Mouse (Mus musculus): ENCODE measurements at regions not wholly inside any gene's neighbourhood (a gene's known extent, or its start where the extent isn't known, plus 50 kb on each side); places are given as distances from the start of the nearest gene placed in this dataset.

DNA sequence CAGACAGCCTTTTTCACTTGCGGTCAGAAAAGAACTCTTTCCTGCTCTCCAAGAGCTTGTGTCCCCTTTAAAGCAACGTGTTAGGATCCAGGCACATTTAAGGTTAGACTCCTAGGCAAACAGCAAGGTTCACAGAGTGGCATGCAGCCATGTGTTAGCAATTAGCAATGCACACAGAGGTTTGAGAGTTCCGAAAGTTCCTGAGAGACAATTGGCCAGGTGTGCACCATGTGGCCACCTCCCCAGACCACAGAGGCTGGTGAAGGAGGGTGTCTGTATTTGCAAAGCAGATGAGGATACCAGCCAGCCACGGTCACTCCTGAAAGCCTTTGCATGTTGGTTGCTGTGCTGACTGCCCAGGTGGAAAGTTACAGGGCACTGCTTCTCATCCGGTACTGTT is 240.6 kb downstream of the H2al1j start:
- no peak for DNase-seq (ENCODE audit: low spot score)

DNA sequence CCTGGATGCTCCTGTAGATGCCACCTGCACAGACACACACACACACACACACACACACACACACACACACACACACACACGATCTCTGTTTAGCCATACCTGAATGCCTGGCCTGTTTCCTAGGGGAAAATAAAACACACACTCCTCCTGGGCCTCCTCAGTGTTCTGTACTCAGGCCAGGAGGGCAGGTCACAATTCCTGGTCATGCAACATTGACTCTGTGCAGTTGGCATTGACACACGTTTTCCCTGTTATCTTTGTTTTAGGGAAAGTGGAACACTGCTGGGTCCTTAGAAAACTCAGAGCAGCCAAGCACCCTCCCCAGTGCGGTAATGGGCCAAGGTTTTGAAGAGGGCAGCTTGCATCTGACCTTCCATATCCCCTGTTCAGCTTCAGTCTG is 246.7 kb downstream of the H2al1j start:
- no peak for DNase-seq (ENCODE audit: low spot score)

DNA sequence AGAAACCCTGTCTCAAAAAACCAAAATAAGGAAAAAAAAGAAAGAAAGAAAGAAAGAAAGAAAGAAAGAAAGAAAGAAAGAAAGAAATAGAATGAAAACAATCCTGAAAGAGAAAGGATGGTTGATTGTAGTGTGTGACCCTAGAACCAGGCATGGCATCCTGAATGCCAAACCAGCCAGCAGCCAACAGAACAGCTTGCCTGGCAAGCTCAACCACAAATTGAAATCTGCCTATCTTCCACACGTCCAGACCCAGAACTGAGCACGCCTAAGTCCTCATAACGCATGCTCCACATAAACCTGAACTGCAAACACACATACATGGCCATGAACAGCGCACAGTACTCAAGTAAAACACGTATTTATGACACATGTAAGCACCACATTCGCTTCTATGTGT is 247.9 kb downstream of the H2al1j start:
- no peak for DNase-seq (ENCODE audit: low spot score)

DNA sequence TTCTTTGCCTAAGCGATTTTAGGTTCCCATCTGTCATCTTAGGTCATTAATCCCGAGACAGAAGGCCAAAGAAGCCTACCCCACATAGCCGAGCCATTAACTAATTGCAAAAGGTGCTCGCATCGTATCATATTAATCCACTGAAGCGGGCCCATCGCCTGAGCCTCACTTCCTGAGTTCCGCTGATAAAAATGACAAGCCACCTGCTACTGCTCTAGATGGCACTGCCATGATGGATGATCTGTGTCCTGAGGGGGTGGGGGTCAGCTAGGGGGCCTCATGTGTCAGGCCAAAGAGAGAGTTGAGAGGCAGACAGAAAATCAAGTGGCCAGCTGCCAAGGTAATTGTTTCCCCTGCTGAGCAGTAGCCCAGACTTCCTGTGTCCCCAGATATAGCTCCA is 248.7 kb downstream of the H2al1j start:
- DNase-seq (ENCODE audit: low spot score) = no peak

DNA sequence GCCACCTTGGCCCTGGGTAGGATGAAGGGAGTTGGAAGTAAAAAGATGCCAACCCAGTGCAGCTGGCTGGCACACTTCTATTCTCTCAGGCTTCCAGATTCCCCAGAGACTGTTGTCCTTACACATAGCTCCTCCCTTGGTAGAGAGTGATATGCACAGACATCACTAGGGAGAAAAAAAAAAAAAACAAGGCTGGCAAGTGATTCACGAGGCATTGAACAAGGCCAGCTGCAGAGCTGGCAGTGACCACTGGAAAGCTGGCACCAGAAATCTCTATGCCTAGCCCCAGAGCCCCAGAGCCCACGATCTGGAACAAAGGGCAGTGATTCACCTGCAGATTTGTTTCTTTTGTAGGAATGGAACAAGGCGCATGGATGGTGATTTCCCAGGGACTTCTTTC is 249.7 kb downstream of the H2al1j start:
- DNase-seq (ENCODE audit: low spot score) = no peak

DNA sequence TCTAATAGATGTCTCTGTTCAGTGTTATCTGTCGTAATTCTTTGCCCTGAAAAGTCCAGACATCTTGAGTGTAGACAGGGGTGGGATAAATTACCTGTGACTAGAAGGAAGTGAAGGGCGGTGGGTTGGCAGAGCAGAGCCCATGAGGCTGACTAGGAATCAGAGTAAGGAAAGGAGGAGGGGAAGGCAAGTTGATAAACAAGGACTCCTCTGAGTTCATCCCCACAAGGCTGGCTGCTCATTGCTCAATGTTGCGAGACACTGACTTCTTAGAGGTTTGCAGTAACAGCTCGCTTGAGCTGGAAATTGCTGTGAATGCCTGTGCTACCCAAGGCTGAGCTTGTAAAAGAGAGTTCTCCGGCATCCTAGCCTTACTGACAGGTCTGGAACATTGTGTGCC is 257.7 kb downstream of the H2al1j start:
- no peak for DNase-seq (ENCODE audit: low spot score)

DNA sequence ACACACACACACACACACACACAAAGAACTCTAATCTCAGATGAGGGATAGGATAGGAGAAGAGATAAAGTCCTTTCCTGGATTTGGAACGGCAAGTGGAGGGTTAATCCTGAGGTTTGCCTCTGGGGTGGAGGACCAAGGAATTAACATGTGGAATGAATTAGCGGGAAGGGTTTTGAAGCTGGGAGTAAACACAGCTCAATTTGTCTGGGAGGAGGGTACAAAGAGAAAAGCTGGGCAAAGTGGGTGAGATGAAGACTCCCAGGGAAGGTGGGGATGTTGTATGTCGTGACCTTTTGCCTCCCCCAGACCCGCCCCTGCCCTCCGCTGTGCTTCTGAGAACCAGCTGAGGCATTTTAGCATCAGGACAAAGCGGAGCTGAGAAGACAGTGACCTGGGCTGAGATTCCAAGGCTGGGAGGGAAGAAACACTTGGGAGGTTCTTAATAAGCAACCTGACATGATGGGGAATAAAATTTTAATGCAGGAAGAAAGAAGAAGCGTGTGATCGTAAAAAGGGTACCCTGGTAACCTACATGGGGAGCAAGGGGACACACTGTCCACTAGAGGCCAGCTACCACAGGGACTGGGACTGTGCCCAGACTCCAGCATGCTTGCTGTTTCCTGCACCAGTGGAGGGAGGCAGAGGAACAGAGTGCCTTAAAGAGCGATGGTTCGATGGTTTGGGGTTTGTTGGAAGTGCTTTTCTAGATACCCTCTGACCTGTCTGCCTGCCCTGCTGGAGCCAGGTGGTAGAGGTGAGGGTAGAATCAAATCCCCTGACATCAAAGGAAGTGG is 264.0 kb downstream of the H2al1j start:
- DNase-seq (ENCODE audit: low spot score) = no peak

DNA sequence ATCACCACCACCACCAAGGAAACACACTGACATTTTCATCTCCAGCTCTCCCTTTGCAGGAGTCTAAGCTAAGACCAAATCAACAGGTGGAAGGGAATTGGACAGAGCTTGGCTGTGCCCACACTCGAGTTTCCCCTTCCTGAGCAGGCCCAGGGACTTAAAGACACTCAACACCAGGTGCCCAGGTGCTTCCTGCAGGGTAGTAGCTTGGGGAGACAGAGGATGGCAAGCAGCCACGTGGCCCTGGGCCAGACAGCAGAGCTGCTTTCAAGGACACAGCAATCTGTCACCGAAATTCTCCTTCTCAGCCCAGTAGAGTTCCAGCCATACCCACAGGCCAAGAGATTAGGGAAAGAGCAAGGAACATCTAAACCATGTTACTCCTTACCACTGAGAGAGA is 266.9 kb downstream of the H2al1j start:
- DNase-seq (ENCODE audit: low spot score) = no peak

DNA sequence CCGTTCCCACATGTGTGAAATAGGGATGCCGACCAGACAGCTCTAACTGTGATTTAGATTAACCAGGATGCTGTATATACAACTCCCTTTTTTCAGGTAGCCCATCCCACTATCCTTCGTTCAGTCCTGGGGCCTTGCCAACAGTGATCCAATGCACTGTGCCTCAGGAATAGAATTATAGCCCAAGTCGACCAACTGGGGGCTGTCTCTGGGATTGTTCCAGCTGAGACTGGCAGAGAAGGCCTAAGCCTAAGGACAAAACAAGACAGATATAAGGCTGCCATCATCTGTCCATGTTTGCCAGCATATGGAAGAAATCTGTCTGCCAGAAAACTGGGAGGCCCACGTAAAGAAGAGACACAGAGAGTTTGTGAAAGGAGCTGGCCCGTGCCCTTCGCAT is 269.9 kb downstream of the H2al1j start:
- no peak for DNase-seq (ENCODE audit: low spot score)

DNA sequence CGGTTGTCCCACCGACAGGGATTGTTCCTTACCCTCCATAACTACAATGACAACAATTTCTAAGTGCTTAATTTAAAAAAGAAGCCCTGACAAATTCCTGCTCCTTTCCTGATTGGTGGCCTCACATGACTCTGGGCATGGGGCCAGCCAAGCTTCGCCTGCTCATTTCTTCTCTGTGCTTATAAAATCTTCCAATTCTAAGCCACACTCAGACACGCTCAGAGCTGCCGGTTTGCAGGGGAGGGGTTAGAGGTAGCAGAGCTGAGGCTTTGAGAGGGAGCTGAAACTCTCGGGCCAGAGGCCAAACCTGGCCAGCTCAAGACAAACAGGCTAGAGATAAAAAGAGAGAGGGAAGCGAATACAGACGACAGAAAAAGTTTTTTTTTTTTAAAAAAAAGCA is 286.6 kb downstream of the H2al1j start:
- no peak for DNase-seq (ENCODE audit: low spot score)

DNA sequence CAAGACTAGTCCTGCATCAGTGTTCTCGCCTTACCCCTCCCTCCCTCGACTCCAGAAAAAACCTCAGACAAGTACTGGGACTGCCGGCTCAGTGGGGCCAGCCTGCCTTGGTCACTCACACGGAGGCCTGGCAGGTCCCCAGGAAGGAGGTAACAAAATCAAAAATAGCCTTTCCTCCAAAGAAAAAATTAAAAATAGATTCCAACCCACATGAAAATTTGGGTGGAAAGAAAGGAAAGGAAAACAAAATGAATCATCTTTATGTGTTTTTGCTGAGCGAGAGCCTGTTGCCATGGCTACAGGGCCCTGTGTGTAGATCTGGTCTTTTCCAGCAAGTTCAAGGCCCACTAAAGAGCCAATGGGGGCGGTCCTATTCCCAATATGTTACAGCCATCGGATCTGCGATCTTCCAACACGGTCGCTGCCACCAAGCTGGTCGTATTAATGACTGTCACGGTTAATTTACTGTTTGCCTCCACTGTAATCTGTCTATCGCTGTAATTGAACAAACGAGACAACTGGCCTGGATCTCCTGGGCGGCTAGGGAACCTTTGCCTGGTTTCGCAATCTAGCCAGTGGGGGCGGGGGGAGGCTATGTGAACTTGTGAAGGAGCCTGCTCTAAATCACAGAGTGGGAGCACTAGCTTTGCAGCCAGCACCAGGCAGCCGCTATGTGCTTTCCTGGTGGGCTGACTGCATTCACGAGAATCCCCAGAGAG is 293.6 kb downstream of the H2al1j start:
- DNase-seq (ENCODE audit: low spot score) = peak; percentile 26

DNA sequence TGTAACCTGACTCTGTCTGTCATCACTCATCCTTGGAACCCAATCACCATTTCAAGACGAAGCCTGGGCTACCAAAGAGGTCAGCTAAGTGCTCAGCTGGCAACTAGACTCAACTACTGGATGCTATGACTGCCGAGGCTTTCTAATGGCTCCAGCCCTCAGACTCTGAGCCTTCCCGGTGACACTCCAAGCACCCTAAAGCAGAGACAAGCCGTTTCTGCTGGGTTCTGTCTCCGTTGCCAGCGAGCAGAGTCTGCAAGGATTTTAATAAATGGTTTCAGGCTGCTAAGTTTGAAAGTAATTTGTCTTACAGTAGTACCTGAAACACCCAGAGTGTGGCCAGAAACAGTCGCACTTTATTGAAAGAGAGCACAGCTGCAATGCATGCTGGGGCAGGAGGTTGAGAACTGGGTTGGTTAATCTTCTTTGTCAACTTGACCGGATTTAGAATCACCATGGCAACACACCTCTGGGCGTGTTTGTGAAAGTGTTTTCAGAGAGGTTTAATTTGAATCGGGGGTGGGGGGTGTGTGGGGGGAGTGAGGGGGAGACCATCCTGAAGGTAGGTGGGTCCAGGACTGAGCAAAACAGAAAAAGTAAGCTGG is 298.8 kb downstream of the H2al1j start:
- no peak for DNase-seq (ENCODE audit: low spot score)

DNA sequence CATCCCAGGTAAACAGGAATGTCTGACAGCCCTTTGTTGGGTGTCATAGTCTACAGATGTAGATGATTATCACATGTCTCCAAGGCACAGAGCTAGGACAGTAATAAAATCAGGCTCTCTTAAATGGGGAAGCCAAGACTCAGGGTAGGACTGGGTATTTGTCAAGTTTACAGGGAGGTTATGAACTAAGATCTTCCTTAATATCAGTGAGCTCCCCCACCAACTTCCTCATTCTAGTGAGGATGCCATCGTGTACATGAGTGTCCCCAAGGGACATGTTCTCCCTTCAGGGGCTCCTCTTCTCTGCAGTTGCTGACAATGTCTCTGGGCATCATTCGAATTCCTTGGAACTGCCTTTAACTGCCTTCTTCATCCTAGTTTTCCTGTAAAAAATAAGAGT is 301.7 kb downstream of the H2al1j start:
- DNase-seq (ENCODE audit: low spot score) = no peak

DNA sequence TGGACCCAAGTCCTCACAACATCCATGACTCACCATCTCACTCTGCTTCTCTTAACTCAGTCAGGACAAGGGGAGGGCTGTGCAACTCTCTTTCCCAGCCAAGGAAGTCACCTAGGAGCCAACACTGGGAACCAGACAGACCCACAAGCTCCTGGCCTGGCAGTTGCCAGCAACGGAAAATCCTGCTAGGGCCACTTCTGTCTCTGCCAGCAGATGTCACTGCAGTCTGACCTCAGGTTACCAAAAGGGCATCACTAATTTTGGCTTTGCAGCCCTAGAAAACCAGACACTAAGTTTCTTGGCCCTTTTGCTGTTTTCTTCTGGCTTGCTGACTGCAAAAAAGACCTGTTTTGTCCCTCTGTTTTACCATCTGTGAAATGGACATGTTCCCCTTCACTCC is 302.3 kb downstream of the H2al1j start:
- no peak for DNase-seq (ENCODE audit: low spot score)

DNA sequence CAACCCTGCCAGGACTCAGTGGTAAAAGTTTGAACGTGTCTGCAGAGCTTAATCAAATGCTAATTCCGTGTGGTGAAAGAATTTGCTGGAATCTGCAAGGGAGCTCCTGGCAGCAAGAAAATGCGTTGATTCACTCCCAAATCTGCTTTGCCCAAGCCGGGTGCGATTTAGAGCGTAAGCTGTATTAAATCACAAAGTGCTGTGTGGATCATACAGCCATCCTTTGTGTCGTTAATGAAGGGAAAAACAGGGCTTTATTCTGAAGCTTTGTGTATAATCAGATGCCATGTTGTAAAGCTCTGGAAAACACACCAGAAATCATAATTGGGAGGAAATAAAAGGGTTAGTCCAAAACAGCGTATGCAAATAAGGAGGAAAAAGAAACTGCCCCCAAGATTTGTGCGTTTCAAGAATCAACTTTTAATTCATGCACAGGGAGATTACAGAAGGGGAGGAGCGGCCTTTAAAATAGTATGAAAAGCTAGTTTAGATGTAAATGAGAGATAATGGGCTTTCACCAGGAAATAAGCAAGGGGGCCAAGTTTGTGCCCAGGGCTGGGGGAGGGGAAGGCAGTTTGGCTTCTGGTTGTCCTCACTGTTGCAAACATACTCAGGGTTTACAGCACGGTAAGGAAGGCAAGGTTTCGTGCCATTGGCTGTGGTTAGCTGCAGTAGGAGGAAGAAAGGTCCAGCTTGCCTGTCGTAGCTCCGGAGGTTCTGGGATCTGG is 303.7 kb downstream of the H2al1j start:
- DNase-seq (ENCODE audit: low spot score) = no peak

DNA sequence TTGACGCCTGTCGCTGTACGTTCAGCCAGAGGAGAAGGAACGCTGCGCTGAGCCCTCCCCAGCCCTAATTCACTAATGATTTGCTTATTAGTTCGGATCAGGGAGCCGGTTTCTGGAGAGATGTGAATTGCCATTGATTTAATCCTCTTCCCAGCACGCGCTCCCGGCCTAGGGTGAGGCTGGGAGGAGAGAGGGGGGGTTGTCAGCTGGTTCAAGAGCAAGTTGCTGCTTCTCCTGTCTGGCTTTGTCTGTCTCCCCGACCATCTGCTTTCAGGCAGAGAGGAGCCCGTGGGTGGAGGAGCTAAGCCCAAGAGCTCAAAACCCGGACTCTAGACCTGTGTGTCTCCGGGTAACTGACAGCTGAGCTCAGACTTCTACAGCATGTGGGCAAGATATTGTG is 304.4 kb downstream of the H2al1j start:
- no peak for DNase-seq (ENCODE audit: low spot score)

DNA sequence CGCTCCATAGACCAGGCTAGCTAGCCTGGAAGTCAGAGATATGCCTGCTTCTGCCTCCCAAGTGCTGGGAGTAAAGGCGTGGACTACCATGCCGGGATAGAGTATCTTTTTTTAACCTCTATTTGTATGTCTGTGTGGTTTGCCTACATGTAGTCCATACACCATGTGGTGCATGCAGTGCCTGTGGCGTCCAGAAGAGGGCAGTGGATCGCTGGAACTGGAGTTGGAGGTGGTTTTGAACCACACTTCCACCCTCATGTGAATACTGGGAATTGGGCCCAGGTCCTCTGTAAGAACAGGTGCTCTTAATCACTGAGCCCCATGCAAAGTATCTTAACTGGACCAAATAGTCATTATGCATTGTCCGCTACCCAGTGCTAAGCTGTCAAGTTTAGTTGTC is 306.2 kb downstream of the H2al1j start:
- no peak for DNase-seq (ENCODE audit: low spot score)

DNA sequence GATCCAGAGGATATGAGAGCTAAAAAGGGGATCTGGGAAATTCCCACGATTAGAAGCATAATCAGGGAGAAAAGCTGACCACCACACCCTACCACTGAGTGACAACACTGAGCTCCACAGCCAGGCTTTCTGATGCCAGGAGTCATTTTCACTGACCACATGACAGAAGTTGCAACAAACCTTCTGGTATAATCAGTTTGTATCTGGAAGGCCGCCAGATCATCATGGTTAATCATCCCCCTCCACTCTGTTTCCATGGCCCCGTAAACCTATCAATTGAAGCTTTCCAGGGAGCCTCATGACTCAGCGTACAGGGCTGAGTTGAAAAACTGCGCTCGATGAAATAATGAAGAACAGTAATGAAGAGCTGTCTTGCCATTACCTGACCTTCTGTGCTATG is 316.9 kb downstream of the H2al1j start:
- no peak for DNase-seq (ENCODE audit: low spot score)

DNA sequence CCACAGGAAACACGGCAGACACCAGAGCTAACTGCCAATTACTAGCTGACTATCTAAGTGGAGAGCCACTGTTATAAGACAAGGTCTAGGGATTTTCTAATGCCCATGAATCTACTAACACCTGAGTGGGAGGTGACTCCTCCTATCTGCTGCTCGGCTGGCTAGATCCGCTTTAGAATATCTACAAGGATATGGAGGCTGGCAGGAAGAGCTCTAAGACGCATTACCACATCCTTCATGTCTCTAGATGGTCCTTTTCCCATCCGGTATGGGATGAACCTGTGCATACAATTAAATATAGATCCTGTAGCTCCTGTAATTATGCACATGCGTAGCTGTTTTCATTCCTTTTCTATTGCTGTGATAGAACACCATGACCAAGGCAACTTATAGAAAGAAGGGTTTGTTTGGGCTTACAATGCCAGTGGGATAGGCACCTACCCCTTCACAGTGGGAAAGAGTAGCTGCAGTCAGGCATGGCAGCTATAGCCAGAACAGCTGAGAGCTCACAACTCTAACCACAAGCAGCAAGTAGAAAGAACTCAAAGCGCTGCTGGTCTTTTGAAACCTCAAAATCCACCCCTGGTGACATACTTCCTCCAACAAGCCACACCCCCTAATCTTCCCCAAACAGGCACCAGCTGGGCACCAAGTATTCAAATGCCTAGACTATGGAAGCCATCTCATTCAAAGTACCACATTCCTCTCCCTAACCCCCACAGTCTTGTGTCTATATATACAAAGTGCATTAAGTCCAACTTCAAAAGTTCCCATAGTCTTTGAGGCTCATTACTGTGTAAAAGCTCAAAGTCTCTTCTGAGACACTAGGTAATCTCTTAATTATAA is 319.3 kb downstream of the H2al1j start:
- DNase-seq (ENCODE audit: low spot score) = no peak

DNA sequence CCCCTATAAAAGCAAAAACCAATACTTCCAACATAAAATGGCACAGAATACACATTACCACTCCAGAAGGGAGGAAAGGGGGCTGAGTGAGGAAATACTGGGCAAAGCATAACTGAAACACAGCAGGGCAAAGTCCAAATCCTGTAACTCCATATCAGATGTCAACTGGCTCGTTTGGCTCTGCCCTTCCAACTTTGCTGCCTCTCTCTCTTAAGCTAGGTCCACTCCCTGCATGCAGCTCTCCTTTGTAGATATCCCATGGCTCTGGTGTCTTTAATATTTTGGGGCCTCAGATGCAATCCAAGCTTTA is 319.9 kb downstream of the H2al1j start:
- DNase-seq (ENCODE audit: low spot score) = no peak

DNA sequence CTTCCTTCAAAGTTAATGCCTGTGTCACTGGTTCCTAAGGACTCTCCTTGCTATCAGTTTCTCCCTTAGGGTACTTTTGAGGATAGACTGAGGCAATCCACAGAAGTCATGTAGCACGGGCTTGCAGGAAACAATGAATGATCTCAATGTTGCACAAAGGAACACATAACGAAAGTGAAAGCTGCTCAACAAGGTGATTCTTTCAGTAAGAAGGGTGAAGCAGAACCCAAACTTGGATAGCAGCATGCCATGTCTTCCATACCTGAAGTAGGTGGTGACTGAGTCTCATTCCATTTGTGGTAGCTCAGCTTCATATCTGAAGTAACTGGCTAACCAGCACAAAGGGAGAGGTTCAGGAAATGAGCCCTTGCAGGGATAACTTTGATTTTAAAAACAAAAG is 325.7 kb downstream of the H2al1j start:
- no peak for DNase-seq (ENCODE audit: low spot score)

DNA sequence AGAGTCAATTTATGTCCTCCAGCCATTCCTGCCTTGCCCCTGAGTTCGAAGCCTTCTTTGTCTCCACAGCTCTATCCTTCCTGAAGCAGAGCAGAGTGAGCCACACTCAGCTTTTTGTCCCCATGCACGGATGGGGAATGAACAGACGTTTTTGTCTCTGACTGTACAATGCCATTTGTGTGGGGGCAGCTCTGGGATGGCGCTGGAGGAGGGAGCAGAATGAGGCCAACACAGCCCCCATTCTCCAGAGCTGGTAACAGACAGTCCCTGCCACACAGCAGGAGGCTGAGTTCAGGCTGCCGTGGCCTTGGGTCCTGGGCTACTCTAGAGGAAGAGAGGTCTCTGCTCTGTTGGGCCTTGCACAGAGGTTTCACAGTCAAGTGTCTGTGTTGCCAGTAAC is 327.4 kb downstream of the H2al1j start:
- no peak for DNase-seq (ENCODE audit: low spot score)

Data from urinary bladder, postnatal 25 days (tissue).